Mouse (Mus musculus) effector memory CD4-positive, alpha-beta T cell, adult 7 months (primary cell): ENCODE results near the gene Rilpl1. TPM values are rescaled to one million over a fixed set of nuclear protein-coding genes. Genes with fewer than 3 reads are reported as not detected.

Experiments
- polyA plus RNA-seq: library from polyadenylated mRNA; unstranded; fragments of 100-300 nt; shearing (Covaris generic); gene quantifications from one replicate; pipeline ENCODE4 v1.2.1, GENCODE M21; 2017

Gene Rilpl1
- polyA plus RNA-seq: 3.9 TPM

DNA sequence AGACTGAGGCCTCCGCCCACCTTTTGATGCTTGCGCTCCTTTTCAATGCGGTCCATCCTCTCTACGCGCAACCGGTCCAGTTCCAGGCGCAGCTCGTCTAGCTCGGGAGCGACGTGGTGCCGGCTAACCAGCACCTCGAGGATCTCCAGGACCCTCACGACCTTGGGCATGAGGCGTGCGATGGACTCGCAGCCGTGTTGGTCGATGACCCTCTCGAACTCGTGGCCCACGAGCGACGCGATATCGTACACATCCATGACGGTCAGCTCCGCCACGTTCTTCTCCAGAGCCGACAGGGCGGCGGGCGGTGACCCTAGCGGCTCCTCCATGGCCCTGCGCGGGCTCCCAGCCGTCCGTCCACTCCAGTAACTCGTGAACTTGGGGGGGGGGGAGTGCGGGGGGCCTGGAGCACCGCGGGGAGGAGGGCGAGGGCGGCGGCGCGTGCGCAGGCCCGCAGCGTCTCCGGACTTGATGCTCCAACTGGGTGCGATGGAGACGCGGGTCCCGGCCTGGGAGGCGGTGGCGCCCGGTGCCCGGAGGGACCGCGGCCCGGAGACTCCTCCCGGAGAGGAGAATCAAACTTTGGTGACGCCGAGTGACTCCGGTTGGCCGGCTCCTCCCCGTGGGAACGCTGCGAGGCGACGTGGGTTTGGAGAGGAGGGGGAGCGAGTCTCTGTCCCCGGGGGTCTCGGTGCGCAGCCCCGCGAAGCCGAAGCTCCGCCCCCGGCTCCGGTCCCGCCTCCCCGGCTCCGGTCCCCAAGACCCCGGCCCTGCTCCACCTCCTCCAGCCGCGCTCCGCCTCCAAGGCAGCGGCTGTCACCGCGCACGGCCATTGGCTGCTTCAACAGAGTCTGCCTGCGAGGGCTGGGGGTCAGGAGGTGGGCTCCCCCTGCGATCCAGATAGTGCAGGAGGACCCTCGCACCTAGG, at the start of gene Rilpl1:
Rilpl1 (minus strand) TSS at position 737 of the 928 bp plus-strand sequence.

GRCm38 (mm10) chr5:124578633-124579317, 47.6 kb upstream of the Rilpl1 start, which contains the start of the genes Eif2b1 and Gtf2h3:
Eif2b1 (minus strand) TSS chr5:124579131.
Gtf2h3 (plus strand) TSS chr5:124579140.

GRCm38 (mm10) chr5:124552558-124553307, 21.5 kb upstream of the Rilpl1 start, which contains the start of gene Ddx55:
Ddx55 (plus strand) TSS chr5:124552864.

DNA sequence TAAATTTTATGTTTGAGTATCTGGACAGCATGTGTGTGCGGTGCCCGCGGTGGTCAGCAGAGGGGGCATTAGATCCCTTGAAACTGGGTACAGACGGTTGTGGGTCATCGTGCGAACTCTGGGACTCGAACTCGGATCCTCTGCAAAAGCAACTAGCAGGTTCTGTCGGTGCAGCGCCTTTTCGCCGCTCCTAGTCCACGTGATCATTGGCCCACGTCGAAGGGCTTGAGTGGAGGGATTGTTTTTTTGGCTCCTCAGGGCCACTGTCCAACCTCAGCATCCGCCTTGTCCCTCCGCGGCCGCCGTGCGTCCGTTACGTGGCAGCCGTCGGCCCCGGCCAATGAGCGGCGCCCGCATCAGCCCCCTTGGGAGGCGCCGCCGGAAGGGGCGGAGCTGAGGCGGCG, 9.2 kb upstream of the Rilpl1 start, which contains the start of gene Tmed2:
Tmed2 (plus strand) TSS at position 313 of the 404 bp plus-strand sequence.

GRCm38 (mm10) chr5:124482966-124483654, 48.1 kb downstream of the Rilpl1 start, which contains the start of gene Snrnp35:
Snrnp35 (plus strand) TSS chr5:124483134.

Other genes starting within 250 kb of the Rilpl1 start
- gene Mphosph9, start 203.4 kb downstream of the Rilpl1 start, polyA plus RNA-seq: 17.5 TPM
- gene 2810006K23Rik, start 203.3 kb downstream of the Rilpl1 start, polyA plus RNA-seq: 5.5 TPM
- gene Cdk2ap1, start 168.3 kb downstream of the Rilpl1 start, polyA plus RNA-seq: 117 TPM
- 98.9 TPM for gene Sbno1, start 105.4 kb downstream of the Rilpl1 start, polyA plus RNA-seq
- 71.8 TPM for gene Kmt5a, start 91.5 kb downstream of the Rilpl1 start, polyA plus RNA-seq
- gene Rilpl2, start 53.0 kb downstream of the Rilpl1 start, polyA plus RNA-seq: 112 TPM
- gene Snrnp35, start 48.3 kb downstream of the Rilpl1 start, polyA plus RNA-seq: 9.0 TPM
- 614 TPM for gene Tmed2, start 9.3 kb upstream of the Rilpl1 start, polyA plus RNA-seq
- gene Ddx55, start 21.5 kb upstream of the Rilpl1 start, polyA plus RNA-seq: 14.6 TPM
- gene Eif2b1, start 47.7 kb upstream of the Rilpl1 start, polyA plus RNA-seq: 21.1 TPM
- gene Gtf2h3, start 47.7 kb upstream of the Rilpl1 start, polyA plus RNA-seq: 19.6 TPM
- 83.5 TPM for gene Atp6v0a2, start 97.2 kb upstream of the Rilpl1 start, polyA plus RNA-seq
- gene Dnah10, start 193.7 kb upstream of the Rilpl1 start, polyA plus RNA-seq: 0.16 TPM